Mouse (Mus musculus): ENCODE measurements around the gene Pex14. TPM values are rescaled to one million over a fixed set of nuclear protein-coding genes. Genes with fewer than 3 reads are reported as not detected.
A peak's percentile ranks its signal among the peaks of the same experiment; 100 is the strongest.
"Not testable (repeated sequence)": the region's sequence is repeated elsewhere in the genome, so short reads cannot be mapped to it uniquely, and the experiment has no call there.

Gene Pex14
- polyA plus RNA-seq, 1 experiment from 2014 or later = 67.3 TPM

GRCm38 (mm10) chr4:149119978-149120562 lies 20.4 kb upstream of the Pex14 start:
- H3K27me3 ChIP-seq (ENCODE audit: insufficient read depth, low read length); H3K4me1 ChIP-seq (ENCODE audit: insufficient read depth, low read length); H3K9me3 ChIP-seq (ENCODE audit: low read length); H3K27ac ChIP-seq (ENCODE audit: low read length); H3K4me3 ChIP-seq (ENCODE audit: low read length); H3K36me3 ChIP-seq (ENCODE audit: insufficient read depth, low read length); H3K4me2 ChIP-seq (replicated peaks; ENCODE audit: low read depth, low read length); H3K9ac ChIP-seq (replicated peaks; ENCODE audit: low read length); ATAC-seq (ENCODE audit: low FRiP score, low TSS enrichment): not testable (repeated sequence)
- 85% methylated on average over 12 of the region's 12 CpGs for WGBS

GRCm38 (mm10) chr4:149103875-149104561 lies 4.3 kb upstream of the Pex14 start, which contains the start of gene Dffa:
Gene Dffa (plus strand): TSS chr4:149104146.
- WGBS = under 1% methylated on average over 35 of the region's 35 CpGs
- H3K4me2 ChIP-seq (replicated peaks; ENCODE audit: low read depth, low read length) = peak within 1 kb of the TSS; percentile 64
- 0 out of 2 replicates have a peak, but pooled peaks cover 7% of the 10 kb centered on the region for H3K36me3 ChIP-seq (ENCODE audit: insufficient read depth, low read length)
- peak within 1 kb of the TSS; percentile 76 for H3K9ac ChIP-seq (replicated peaks; ENCODE audit: low read length)
- peaks cover 6% of the 10 kb centered on the region for H3K4me1 ChIP-seq (ENCODE audit: insufficient read depth, low read length)
- H3K27ac ChIP-seq (ENCODE audit: low read length) = no peak within 1 kb of the TSS
- no peaks in the 10 kb centered on the region for H3K27me3 ChIP-seq (ENCODE audit: insufficient read depth, low read length)
- peak; percentile 86 for ATAC-seq (ENCODE audit: low FRiP score, low TSS enrichment)
- no peaks in the 10 kb centered on the region for H3K9me3 ChIP-seq (ENCODE audit: low read length)
- H3K4me3 ChIP-seq (ENCODE audit: low read length) = peak within 1 kb of the TSS; percentile 83

- Histone ChIP-seq H3K4me2 (replicated peaks; ENCODE audit: low read depth, low read length) (no peak overlapping the region), H3K4me3 (ENCODE audit: low read length) (no peak overlapping the region), H3K9ac (replicated peaks; ENCODE audit: low read length) (no peak overlapping the region), H3K4me1 (ENCODE audit: insufficient read depth, low read length) (peaks cover 18% of the 10 kb centered on the region), H3K9me3 (ENCODE audit: low read length) (no peaks in the 10 kb centered on the region), H3K36me3 (ENCODE audit: insufficient read depth, low read length) (no peaks in the 10 kb centered on the region), H3K27ac (ENCODE audit: low read length) (no peak overlapping the region), H3K27me3 (ENCODE audit: insufficient read depth, low read length) (no peaks in the 10 kb centered on the region)
- ATAC-seq (ENCODE audit: low FRiP score, low TSS enrichment) = no peak
- 83% methylated on average over 3 of the region's 3 CpGs for WGBS
Measured at GRCm38 (mm10) chr4:149101456-149101855, 1.8 kb upstream of the Pex14 start.

GRCm38 (mm10) chr4:149100449-149100848 lies 773 bp upstream of the Pex14 start:
- not testable (repeated sequence) for H3K27me3 ChIP-seq (ENCODE audit: insufficient read depth, low read length); H3K36me3 ChIP-seq (ENCODE audit: insufficient read depth, low read length)

GRCm38 (mm10) chr4:149098571-149098970 lies 1.1 kb downstream of the Pex14 start:
- no peak for ATAC-seq (ENCODE audit: low FRiP score, low TSS enrichment)

More at GRCm38 (mm10) chr4:149100449-149100848, 773 bp upstream of the Pex14 start:
- not testable (repeated sequence) for H3K9ac ChIP-seq (replicated peaks; ENCODE audit: low read length); H3K27ac ChIP-seq (ENCODE audit: low read length); H3K4me3 ChIP-seq (ENCODE audit: low read length); ATAC-seq (ENCODE audit: low FRiP score, low TSS enrichment); H3K4me2 ChIP-seq (replicated peaks; ENCODE audit: low read depth, low read length); H3K9me3 ChIP-seq (ENCODE audit: low read length)
- WGBS = 90% methylated on average over 12 of the region's 12 CpGs
- H3K4me1 ChIP-seq (ENCODE audit: insufficient read depth, low read length) = peaks cover 18% of the 10 kb centered on the region

GRCm38 (mm10) chr4:149097956-149098355 lies 1.7 kb downstream of the Pex14 start:
- no peaks in the 10 kb centered on the region for H3K9me3 ChIP-seq (ENCODE audit: low read length)
- H3K36me3 ChIP-seq (ENCODE audit: insufficient read depth, low read length) = peaks cover 7% of the 10 kb centered on the region
- no peaks in the 10 kb centered on the region for H3K27me3 ChIP-seq (ENCODE audit: insufficient read depth, low read length)
- peak overlapping the region; percentile 90 for H3K4me2 ChIP-seq (replicated peaks; ENCODE audit: low read depth, low read length)
- H3K4me3 ChIP-seq (ENCODE audit: low read length) = peak overlapping the region; percentile 100; the same call in 1 of the 2 replicates
- no peak overlapping the region for H3K27ac ChIP-seq (ENCODE audit: low read length)
- H3K4me1 ChIP-seq (ENCODE audit: insufficient read depth, low read length) = peaks cover 12% of the 10 kb centered on the region
- no peak for ATAC-seq (ENCODE audit: low FRiP score, low TSS enrichment)
- no peak overlapping the region for H3K9ac ChIP-seq (replicated peaks; ENCODE audit: low read length)
- 74% methylated on average over 3 of the region's 3 CpGs for WGBS

More at GRCm38 (mm10) chr4:149098571-149098970, 1.1 kb downstream of the Pex14 start:
- Histone ChIP-seq H3K9ac (replicated peaks; ENCODE audit: low read length) (peak overlapping the region; percentile 96), H3K36me3 (ENCODE audit: insufficient read depth, low read length) (peaks cover 4% of the 10 kb centered on the region; the same call in 1 of the 2 replicates), H3K27me3 (ENCODE audit: insufficient read depth, low read length) (no peaks in the 10 kb centered on the region), H3K4me2 (replicated peaks; ENCODE audit: low read depth, low read length) (peak overlapping the region; percentile 90), H3K4me3 (ENCODE audit: low read length) (peak overlapping the region; percentile 100), H3K27ac (ENCODE audit: low read length) (no peak overlapping the region), H3K4me1 (ENCODE audit: insufficient read depth, low read length) (peaks cover 12% of the 10 kb centered on the region), H3K9me3 (ENCODE audit: low read length) (no peaks in the 10 kb centered on the region)
- WGBS = 7% methylated on average over 11 of the region's 11 CpGs

- H3K9ac ChIP-seq (replicated peaks; ENCODE audit: low read length) = no peak overlapping the region
- peaks cover 14% of the 10 kb centered on the region for H3K36me3 ChIP-seq (ENCODE audit: insufficient read depth, low read length)
- H3K4me2 ChIP-seq (replicated peaks; ENCODE audit: low read depth, low read length) = no peak overlapping the region
- no peaks in the 10 kb centered on the region for H3K27me3 ChIP-seq (ENCODE audit: insufficient read depth, low read length)
- ATAC-seq (ENCODE audit: low FRiP score, low TSS enrichment) = no peak
- H3K27ac ChIP-seq (ENCODE audit: low read length) = no peak overlapping the region
- WGBS = 42% methylated on average over 8 of the region's 8 CpGs
- no peak overlapping the region for H3K4me3 ChIP-seq (ENCODE audit: low read length)
- H3K4me1 ChIP-seq (ENCODE audit: insufficient read depth, low read length) = no peaks in the 10 kb centered on the region
- H3K9me3 ChIP-seq (ENCODE audit: low read length) = no peaks in the 10 kb centered on the region
Measured at GRCm38 (mm10) chr4:149091364-149091763, 8.3 kb downstream of the Pex14 start.

- Histone ChIP-seq H3K4me2 (replicated peaks; ENCODE audit: low read depth, low read length) (no peak overlapping the region), H3K36me3 (ENCODE audit: insufficient read depth, low read length) (no peaks in the 10 kb centered on the region), H3K27ac (ENCODE audit: low read length) (no peak overlapping the region), H3K27me3 (ENCODE audit: insufficient read depth, low read length) (no peaks in the 10 kb centered on the region), H3K9ac (replicated peaks; ENCODE audit: low read length) (no peak overlapping the region), H3K9me3 (ENCODE audit: low read length) (no peaks in the 10 kb centered on the region), H3K4me3 (ENCODE audit: low read length) (no peak overlapping the region), H3K4me1 (ENCODE audit: insufficient read depth, low read length) (peaks cover 6% of the 10 kb centered on the region)
- WGBS = 76% methylated on average over 5 of the region's 5 CpGs
- no peak for ATAC-seq (ENCODE audit: low FRiP score, low TSS enrichment)
Measured at GRCm38 (mm10) chr4:149085381-149085780, 14.3 kb downstream of the Pex14 start.

GRCm38 (mm10) chr4:149081528-149081927 lies 18.1 kb downstream of the Pex14 start:
- H3K36me3 ChIP-seq (ENCODE audit: insufficient read depth, low read length) = no peaks in the 10 kb centered on the region
- H3K9me3 ChIP-seq (ENCODE audit: low read length) = no peaks in the 10 kb centered on the region
- no peaks in the 10 kb centered on the region for H3K27me3 ChIP-seq (ENCODE audit: insufficient read depth, low read length)
- H3K9ac ChIP-seq (replicated peaks; ENCODE audit: low read length) = no peak overlapping the region
- WGBS = 64% methylated on average over 17 of the region's 17 CpGs
- H3K4me2 ChIP-seq (replicated peaks; ENCODE audit: low read depth, low read length) = no peak overlapping the region
- no peak overlapping the region for H3K4me3 ChIP-seq (ENCODE audit: low read length)
- ATAC-seq (ENCODE audit: low FRiP score, low TSS enrichment) = peak; percentile 85
- H3K4me1 ChIP-seq (ENCODE audit: insufficient read depth, low read length) = peaks cover 6% of the 10 kb centered on the region
- no peak overlapping the region for H3K27ac ChIP-seq (ENCODE audit: low read length)

- no peaks in the 10 kb centered on the region for H3K27me3 ChIP-seq (ENCODE audit: insufficient read depth, low read length)
- peaks cover 3% of the 10 kb centered on the region; the same call in 1 of the 2 replicates for H3K36me3 ChIP-seq (ENCODE audit: insufficient read depth, low read length)
- H3K9ac ChIP-seq (replicated peaks; ENCODE audit: low read length) = no peak overlapping the region
- H3K27ac ChIP-seq (ENCODE audit: low read length) = no peak overlapping the region
- peaks cover 13% of the 10 kb centered on the region for H3K4me1 ChIP-seq (ENCODE audit: insufficient read depth, low read length)
- WGBS = 89% methylated on average over 8 of the region's 8 CpGs
- H3K4me2 ChIP-seq (replicated peaks; ENCODE audit: low read depth, low read length) = no peak overlapping the region
- no peak for ATAC-seq (ENCODE audit: low FRiP score, low TSS enrichment)
- H3K9me3 ChIP-seq (ENCODE audit: low read length) = no peaks in the 10 kb centered on the region
- no peak overlapping the region for H3K4me3 ChIP-seq (ENCODE audit: low read length)
Measured at GRCm38 (mm10) chr4:149080111-149080510, 19.6 kb downstream of the Pex14 start.

Data from kidney, embryonic 16.5 days (tissue).